Mouse (Mus musculus) NIH3T3 (cell line): Measurements from ENCODE around the gene Ankrd28.
"Not testable (repeated sequence)": the region's sequence is repeated elsewhere in the genome, so short reads cannot be mapped to it uniquely, and the experiment has no call there.

ENCODE experiments used
- DNase-seq: peaks from one replicate; pipeline ENCODE4 v3.0.0-alpha.2; 2012; ENCODE audit warnings: low read depth

The Ankrd28 gene

DNA sequence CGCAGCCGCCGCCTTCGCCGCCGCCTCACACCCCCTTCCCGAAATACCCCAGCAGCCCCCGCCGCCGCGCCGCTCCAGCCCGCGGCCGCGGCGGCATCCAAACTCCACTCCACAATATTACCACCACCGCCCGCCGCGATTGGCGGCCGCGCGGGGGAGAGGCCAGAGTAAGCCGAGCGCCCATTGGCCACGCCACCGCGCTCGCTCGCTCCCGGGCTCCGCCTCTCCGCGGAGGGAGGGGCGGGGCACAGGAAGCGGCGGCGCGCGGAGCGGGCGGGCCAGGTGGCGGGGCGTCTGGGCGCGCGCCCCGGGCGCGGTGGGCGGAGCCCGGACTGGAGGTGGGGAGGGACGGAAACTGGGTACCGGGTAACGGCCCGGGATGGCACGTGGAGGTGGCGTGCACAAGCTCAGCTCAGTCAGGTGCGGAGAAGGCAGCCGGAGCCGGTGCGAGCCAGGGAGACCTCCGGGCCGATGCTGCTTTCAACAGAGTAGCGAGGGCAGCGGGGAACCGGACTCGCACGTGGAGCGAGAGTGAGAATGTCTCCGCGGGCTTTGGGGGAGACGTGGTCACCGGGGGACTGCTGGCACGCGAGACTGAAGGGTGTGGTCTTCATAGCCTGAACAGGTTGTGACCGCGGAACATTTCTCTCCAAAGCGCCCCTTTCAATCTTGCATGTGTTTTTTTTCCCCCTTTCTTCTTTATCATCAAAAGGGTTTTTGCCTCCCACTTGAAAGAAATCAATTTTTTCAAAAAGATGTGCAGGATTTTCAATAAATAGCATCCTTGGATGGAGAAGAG is at the start of gene Ankrd28:
Gene Ankrd28 (minus strand): TSS at position 81 of the 799 bp plus-strand sequence.
- DNase-seq = peak; percentile 96

DNA sequence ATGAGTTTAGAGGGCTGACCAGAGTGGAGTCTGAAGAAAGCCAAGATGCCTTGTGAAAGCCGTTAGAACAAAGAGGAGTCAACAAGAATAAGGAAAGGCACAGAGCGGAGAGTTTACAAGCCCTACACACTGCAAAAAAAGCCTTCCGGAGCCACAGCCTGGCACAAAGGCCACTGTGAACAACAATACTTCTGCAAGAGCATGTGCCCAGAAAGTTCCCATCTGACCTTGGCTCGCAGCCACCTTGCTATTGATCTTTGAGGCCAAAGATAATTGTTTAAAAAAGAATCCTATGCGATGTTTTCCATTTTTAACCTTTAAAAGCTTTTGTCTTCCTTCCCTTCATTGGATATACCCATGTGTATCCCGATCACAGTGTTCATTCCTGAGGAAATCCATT is 49.0 kb upstream of the Ankrd28 start:
- DNase-seq = no peak

DNA sequence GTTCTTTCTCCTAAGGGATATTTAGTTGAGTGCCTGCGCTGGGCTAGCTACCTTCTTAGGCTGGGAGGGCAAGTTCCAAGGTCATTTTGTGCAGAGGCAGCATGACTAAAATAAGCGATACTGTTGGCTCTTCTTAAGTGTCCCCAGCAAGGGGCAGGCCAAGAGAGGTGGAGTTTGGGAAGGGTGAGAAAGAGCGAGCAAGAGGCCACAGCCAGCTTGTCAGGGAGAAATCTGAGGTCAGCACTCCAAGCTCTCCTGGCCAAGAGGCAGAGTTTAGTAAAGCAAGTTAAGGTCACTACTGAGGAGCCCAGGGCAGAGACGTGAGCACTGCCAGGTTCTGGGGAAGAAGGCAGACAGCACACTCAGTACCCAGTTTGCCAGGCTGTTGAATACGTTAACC is 41.7 kb upstream of the Ankrd28 start:
- no peak for DNase-seq

DNA sequence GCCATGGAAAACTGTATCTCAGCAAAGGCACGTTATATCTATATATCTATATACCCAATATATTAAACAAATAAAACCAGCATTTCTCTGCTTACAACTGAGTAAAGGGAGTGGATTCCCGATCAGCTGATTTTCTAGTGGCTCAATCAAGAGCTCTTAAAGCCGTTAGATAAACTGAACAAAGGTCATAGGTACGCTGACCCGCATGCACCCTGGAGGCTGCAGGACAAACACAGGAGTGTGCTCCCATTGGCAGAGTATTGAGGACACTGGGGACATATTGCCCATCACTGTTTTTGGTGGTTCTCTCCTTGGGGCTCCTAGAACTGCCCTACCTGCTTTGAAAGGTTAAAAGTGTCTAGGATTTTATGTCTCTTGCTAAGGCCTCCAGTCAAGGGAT is 40.0 kb upstream of the Ankrd28 start:
- DNase-seq = no peak

DNA sequence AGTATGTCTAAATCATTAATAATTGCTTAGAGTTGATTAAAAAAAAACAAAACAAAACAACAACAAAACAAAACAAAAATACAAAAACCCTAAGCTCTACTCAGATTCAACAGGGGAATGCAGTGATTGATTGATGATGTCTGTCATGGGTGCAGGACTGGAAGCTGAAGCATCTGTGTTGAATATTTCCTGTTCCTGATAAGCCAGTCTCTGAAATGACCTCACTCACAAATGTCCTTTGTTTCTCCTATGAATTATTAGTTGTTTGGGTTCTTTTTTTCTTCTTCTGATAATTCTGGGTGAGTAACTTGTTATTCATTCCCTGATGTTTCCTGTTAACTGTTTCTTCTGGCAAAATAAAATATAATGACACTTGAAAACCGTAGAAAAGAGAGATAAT is 38.1 kb upstream of the Ankrd28 start:
- no peak for DNase-seq

DNA sequence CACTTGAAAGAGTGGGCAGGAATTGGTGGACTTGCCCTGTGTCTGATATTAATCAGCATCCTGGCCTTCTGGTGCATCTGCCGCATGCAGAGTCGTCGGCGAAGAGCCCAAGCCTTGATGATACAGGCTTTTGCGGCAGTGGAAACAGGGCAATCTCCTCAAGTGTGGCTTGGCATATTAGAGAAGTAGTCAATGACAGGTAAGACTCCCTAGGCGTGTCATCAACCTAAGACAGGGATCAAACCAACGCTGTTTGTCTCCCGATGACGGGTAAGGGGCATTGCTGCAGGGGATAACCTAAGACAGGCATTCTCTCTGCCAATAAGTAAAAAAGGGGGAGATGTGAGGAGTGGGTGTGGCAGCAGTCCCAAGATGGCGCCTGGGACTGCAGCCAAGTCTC is 35.9 kb upstream of the Ankrd28 start:
- DNase-seq = not testable (repeated sequence)

DNA sequence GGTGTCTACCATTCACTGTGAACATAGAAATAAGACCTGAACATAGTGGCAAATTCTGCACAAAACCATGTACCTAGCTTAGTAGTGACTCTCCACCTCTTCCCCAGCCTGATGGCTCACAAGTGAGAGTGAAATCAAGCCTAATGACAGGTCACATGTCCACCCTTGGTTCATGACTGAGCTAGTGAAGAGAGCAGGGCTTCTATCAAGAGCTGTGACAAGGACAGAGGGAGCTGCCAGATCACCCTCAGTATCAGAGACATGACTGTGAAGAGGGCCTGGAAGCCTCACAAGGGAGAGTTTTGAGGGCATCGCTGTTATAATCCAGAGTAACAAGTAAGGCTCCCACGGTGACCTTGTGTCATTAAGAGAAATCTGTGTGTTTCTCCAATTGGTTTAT is 28.2 kb upstream of the Ankrd28 start:
- DNase-seq = no peak

DNA sequence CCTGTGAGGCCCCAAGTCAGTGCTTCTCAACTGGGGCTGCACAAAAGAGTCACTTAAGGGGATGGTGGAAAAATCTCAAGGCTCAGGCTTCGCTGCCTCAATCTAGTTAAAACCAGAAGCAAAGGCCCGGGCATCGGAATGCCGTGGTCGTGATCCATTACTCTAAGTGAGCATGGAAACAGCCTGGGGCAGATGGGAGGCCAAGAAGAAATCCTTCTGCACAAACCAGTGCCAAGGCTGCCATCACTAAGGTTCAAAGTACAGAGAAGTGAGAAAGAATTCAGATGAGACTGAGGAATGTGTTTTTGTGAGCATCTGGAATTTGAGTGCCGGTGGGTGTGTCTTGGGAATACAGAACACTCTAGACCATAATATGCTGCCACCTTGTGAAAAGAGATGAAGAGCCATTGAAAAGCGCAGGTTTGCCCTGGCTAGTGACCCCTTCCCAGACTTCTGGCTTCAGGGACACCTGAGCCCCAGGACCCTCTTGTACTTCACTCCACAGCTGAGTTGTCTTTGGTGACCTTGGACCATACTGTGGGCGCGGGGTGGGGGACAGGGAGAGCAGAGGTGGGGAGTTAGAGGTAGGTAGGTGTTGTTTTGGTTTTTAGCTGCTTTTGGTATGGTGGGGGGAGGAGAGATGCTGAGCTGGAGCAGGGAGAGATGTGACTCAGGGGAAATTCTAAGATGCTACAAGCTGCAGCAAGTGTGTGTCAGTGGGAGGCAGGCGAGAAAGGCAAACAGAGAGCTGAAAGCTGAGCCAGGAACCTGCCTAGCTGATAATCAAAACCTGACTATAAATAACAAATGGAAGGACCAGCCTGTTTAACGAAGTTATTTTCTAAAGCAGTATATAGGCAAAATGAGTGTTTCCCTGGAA is 26.9 kb upstream of the Ankrd28 start:
- DNase-seq = peak; percentile 31

DNA sequence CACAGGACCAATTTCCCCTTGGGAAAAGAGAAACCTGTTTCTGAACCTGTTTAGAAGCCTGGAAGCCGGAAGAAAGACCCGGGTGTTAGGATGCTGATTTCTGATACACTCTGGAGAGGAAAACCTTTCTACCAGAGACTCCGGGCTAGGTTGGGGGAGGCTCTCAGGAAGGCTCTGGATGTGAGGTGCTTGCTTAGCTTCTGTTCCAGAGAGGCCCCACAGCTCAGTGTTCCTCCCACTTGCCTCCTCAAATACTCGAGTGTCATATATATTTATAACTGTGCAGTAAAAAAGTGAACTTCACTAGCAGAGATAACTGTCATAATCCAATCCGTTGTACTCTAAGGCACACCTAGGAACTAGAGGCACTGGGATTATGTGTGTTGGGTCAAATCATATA is 25.6 kb upstream of the Ankrd28 start:
- DNase-seq = no peak

DNA sequence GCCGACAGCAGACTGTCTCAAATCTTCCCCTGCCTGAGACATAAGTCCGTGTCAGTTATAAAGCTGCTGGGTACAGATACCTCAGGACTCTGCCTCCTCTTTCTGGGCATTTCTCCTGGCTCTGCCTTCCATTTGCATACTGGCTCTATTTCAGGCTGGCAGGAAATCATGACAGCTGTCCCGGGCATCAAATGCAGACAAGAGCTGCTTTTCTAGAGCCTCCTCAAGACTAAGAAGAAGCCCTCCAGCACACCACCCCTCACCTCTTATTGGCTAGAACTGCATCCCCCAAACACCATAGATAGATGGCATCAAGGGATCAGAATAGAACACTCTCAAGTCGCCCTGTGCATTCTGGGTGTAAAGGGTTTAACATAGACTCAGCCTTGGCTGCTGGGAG is 24.2 kb upstream of the Ankrd28 start:
- DNase-seq = no peak

DNA sequence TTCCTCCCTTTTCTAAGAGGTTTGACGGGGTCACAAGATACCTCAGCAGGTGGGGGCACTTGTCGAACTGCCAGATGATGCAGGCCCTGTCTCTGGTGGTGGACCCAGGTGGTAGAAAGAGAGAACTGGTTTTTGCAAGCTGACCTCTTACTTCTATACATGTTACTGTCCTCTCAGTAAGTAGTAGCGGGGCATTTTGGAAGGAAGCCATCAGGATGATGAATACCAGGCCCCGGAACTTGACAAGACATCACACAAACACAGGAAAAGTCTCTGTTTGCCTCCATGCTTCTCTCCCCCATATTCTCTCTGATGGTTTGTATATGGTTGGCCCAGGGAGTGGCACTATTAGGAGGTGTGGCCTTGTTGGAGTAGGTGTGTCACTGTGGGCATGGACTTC is 13.1 kb upstream of the Ankrd28 start:
- DNase-seq = peak; percentile 10

DNA sequence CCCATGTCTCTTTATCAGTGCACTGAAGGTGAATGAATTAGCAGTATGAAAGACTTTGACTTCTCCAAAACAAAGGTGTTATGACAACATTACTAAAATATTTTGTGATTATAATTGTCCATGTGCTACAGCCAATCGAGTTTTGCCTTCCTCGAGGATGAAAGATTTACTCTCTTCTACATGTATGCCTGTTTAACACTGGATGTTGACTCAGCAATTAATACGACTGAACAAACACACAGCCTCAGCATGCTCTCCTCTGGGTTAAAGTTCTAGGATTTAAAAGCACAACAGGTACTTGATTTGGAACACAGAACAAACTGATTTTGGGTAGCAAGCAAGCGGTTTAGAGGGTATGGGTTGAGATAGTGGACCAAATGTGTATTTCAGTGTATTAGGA is 1.6 kb upstream of the Ankrd28 start:
- DNase-seq = no peak

DNA sequence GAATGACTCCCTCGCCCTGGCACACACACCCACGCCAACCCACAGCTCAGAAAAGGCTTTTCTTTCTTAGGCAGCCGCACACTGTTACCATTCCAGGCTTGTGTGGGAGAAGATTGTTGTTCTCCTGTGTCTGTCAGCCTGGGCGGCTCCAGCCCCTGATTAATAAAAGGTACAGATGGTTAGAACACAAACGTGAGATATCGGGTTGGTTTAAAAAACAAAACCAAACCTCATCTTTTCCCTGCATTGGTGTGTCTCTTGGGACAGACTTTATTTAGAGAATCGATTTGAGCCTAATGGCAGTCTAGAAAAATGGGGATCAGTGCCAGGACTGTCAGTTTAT is 890 bp upstream of the Ankrd28 start:
- DNase-seq = no peak

DNA sequence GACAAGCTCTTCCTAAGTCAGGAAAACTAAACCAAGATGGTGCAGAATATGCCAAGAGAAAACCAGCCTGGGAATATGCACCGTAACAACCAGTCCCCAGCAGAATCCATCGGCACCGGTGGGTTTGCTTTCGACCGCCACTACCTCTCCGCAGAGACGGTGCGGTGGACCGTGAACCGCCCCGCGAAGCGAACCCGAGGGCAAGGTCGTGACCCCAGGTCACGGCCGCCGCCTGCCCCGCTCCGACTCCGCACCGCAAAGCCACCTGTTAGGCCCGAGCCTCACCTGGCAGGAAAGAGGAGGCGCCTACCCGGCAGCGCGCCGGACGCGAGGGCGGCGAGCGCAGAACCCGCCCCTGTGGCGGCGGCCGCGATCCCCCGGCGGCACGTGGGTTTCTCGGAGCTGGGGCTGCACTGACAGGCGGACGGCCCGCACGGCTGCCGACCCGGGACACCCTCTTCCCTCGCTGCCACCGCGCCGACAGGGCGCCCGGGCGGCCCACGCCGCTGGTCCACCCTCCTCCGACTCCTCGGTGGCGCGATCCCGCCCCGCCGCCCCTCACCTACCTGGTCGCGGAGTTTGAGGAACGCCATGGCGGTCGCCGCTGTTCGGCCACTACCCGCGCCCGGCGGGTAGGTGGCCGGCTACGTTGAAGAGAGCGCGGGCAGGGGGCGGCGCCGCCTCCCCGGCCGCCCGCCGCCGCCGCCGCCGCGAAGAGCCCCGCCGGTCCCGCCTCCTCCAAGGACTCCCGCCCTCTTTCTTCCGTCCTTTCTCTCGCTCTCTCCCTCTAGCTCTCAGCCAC is 489 bp downstream of the Ankrd28 start:
- DNase-seq = peak; percentile 36

DNA sequence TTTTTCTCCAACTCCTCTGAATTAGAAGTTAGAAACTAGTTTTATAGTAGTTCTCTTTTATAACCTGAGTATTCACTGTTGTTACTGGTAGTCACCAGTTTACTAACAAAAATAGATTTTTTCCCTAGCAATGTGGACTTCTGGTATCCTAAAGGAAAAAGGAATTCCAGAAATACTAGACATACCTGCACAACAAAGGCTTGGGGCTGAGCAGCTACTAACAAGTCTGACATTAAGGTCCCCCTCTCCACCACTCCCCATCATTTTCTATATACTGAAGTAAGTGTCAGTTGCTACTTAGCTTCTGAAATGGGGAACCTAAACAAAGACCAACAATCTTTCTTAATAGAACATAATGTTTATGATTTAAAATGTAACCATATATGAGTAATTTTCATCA is 3.2 kb downstream of the Ankrd28 start:
- DNase-seq = no peak

DNA sequence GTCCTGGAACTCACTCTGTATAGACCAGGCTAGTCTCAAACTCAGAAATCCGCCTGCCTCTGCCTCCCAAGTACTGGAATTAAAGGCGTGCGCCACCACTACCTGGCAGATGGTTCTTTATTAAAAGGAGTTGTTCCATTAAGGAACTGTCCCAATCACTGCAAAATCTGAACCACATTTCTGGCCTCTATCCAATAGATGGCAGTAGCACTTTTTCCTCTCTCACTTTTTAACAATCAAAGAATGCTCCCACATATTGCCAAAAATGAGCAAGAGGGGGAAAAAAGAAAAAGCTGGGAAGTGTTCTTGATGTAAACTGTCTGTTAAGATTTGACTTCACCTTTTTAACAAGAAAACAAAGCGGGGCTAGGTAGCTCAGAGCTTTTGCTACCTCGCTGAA is 20.5 kb downstream of the Ankrd28 start:
- DNase-seq = no peak

DNA sequence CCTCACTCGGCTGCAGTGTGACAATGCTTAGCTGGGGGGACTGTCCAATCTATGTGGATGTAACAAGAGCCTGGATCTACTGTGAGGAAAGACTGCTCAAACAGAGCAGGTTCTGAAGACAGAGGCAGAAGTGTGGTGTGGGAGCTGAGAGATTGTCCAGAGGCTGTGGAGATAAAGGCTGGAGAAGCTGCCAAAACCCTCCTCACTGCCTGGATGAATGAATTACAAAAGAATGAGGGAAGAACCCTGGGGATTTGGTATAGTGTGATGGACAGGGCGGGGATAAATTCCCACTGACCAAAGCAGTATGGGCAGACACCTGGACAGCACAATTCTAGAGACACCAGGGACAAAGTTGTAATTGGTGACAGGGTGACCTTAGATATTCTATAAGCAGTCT is 26.7 kb downstream of the Ankrd28 start:
- DNase-seq = peak; percentile 19

DNA sequence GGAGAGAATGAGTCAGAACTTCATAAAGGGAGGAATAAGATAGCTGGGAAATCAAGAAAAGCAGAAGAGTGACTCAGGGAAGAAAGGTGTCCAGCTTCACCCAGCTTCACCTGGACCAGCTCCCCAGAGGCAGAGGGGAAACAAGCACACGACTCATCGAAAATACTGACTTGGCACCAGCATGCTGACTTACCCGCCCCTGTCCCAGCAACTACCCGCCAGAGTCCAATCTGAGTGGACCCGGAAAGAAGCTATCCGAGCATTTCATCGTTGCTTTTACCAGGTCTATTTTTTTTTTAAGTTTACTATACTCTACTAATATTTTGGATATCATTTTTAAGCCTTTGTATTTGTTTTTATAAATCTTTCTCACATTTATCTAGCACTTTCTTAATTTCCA is 29.5 kb downstream of the Ankrd28 start:
- no peak for DNase-seq

DNA sequence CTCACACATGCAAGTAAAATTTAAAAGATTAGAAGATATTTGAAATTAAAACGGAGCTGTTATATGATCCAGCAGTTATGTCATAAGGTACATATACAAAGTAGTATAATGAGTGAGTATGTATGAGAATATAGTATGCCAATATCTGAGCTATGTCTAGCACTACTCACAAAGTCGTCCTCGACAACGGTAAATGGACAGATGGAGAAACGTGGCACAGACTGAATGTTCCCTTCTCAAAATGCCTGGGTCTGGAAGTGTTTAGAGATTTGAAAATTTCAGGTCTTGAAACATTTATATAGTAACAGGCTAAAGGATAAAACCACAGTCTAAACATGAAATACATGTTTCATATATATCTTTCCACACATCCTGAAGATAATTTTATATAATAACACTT is 30.0 kb downstream of the Ankrd28 start:
- no peak for DNase-seq

DNA sequence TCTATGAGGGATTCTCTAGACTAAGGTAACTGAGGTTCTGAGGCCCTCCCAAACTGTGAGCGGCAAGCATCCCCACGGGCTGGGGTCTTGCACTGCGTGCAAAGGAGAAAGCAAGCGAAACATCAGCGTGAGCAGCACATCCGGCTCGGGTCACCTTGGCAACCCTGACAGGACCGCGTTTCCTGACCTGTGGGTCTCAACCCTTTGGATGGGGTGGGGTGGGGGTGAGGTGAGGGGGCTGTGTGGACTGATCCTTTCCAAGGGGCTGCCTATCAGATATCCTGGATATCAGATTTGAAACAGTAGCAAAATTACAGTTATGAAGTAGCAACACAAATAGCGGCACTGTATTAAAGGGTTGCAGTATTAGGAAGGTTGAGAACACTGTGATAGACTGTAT is 31.5 kb downstream of the Ankrd28 start:
- no peak for DNase-seq

DNA sequence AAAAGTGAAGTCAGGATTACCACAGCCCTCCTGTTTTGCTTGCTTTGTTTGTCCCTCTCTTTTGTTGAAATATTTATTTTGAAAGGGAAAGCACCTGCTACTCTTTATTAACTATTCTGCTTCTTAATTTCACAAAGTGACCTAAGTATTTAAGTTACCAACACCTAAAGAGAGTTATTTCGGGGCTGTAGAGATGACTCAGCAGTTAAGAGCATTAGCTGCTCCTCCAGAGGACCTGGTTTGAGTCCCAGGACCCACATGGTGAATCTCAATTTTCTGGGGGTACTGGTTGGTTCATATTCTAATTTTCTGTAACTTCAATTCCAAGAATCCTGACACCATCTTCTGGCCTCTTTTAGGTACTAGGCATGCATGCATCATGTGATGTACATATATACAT is 34.9 kb downstream of the Ankrd28 start:
- DNase-seq = no peak

DNA sequence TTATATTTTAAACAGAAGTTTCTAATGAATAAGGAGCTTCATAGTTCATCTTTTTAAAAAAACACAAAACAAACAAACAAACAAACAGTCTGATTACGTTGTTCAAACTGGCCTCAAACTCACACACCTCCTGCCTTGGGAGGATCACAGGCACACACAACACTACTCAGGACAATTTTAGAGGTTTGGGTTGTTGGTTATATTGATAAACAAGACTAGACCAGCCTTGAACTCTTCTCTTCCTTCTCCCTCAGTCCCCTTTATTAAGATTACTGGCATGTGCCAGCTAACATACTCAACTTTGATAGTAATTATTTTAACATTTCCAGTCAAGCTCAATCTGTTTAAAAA is 35.7 kb downstream of the Ankrd28 start:
- no peak for DNase-seq
